ENCODE assay signal across 12 mouse cellular contexts in genomic region chr2:29849841-29850480, GRCm38 (mm10). TPM values are rescaled to one million over a fixed set of nuclear protein-coding genes. Genes with fewer than 3 reads are reported as not detected.
A peak's percentile ranks its signal among the peaks of the same experiment; 100 is the strongest.
DNase-seq lines count a peak whose midpoint lies in the region; ATAC-seq and TF ChIP-seq lines count a peak whose summit lies in the region.
"Had no signal": no experiment of that assay in that cellular context is flagged by ENCODE, and none has a peak within 500 bp of the region (broad histone marks: within the 10 kb centered on the region; RNA-seq: fewer than 3 reads in every experiment).

No protein-coding gene starts in this region.

- TF ChIP-seq CTCF in lung, postnatal 0 days (IDR thresholded peaks at IDR 0.05) = 0 out of 2 replicates have a peak, but pooled peaks have one; percentile 4
- no peak for TF ChIP-seq CTCF in lung, adult 2 months (IDR thresholded peaks at IDR 0.05; ENCODE audit: insufficient read depth, low read length)
- peak in 1 of 2 experiments; percentile 60; a peak in 2 of 4 replicates for TF ChIP-seq CTCF in CH12.LX (conservative IDR thresholded peaks at IDR 0.05 in 1 of 2, IDR thresholded peaks at IDR 0.05 in 1 of 2; ENCODE audit: low read depth in 2 of 2, low read length in 2 of 2)

- peaks cover 20% of the 10 kb centered on the region for H3K27me3 ChIP-seq in lung, postnatal 0 days (replicated peaks; ENCODE audit: insufficient read depth, low read length)
- no peaks in the 10 kb centered on the region for H3K27me3 ChIP-seq in CH12.LX (replicated peaks)

- TF ChIP-seq EP300 in lung, postnatal 0 days (IDR thresholded peaks at IDR 0.05) = no peak
- no peak for TF ChIP-seq EP300 in CH12.LX (IDR thresholded peaks at IDR 0.05; ENCODE audit: low read length)

- in situ Hi-C loops in CH12.LX (cut with MboI; ENCODE audit: low pct_ligation_motif_present, low pct_unique_long_range_greater_than_20kb, low sequenced_read_pairs) = no loop called here

- H3K4me3 ChIP-seq in lung, postnatal 0 days (ENCODE audit: low read depth, low read length) = no peak overlapping the region
- no peak overlapping the region for H3K4me3 ChIP-seq in lung, adult 2 months (replicated peaks; ENCODE audit: extremely low read depth, low read depth, low read length)
- H3K4me3 ChIP-seq in CH12.LX (replicated peaks in 1 of 3; ENCODE audit: low read depth in 2 of 3, low read length in 2 of 3, poor library complexity in 1 of 3) = no peak overlapping the region
- H3K4me3 ChIP-seq: heart, embryonic 12.5 days had no signal

- H3K9me3 ChIP-seq in lung, postnatal 0 days (ENCODE audit: low read length) = no peaks in the 10 kb centered on the region
- H3K9me3 ChIP-seq in CH12.LX (replicated peaks; ENCODE audit: low read length) = no peaks in the 10 kb centered on the region
- H3K9me3 ChIP-seq: heart, embryonic 12.5 days had no signal

- no peak overlapping the region for H3K9ac ChIP-seq in lung, postnatal 0 days (replicated peaks; ENCODE audit: low read depth)
- no peak overlapping the region for H3K9ac ChIP-seq in CH12.LX (ENCODE audit: insufficient read depth, low read depth)
- H3K9ac ChIP-seq: heart, embryonic 12.5 days had no signal

- no peak overlapping the region for H3K27ac ChIP-seq in lung, postnatal 0 days (ENCODE audit: low read length)
- no peak overlapping the region for H3K27ac ChIP-seq in CH12.LX (ENCODE audit: insufficient read depth, low read depth)

- H3K36me3 ChIP-seq in lung, postnatal 0 days (ENCODE audit: insufficient read depth, low read length) = peaks cover 7% of the 10 kb centered on the region; the same call in 1 of the 2 replicates
- peaks cover 13 to 37% of the 10 kb centered on the region in 2 experiments for H3K36me3 ChIP-seq in CH12.LX (replicated peaks in 1 of 2; ENCODE audit: control insufficient read depth in 1 of 2, insufficient read depth in 1 of 2, low read length in 1 of 2)
- H3K36me3 ChIP-seq: heart, embryonic 12.5 days had no signal

- TF ChIP-seq POLR2A in lung, adult 2 months (IDR thresholded peaks at IDR 0.05; ENCODE audit: borderline replicate concordance, extremely low read depth, low read depth, low read length) = no peak
- no peak for TF ChIP-seq POLR2A in CH12.LX (IDR thresholded peaks at IDR 0.05; ENCODE audit: low read depth, low read length)

- H3K79me2 ChIP-seq in CH12.LX (replicated peaks; ENCODE audit: control insufficient read depth, extremely low read depth, insufficient read depth, poor library complexity, severe bottlenecking) = no peaks in the 10 kb centered on the region

- TF ChIP-seq RAD21 in CH12.LX (IDR thresholded peaks at IDR 0.05; ENCODE audit: low read depth, low read length) = peak; percentile 11

- ATAC-seq in lung, postnatal 0 days = no peak
- 0 out of 2 replicates have a peak, but pooled peaks have one; percentile 34 for ATAC-seq in megakaryocyte progenitor cell, adult 5-6 weeks (replicated peaks; ENCODE audit: poor library complexity)
- no peak for ATAC-seq in erythroblast, adult 5-6 weeks (replicated peaks; ENCODE audit: low FRiP score, poor library complexity, severe bottlenecking)
- ATAC-seq: inflammation-experienced regulatory T-cells, adult 6 months had no signal

- no peak overlapping the region for H3K4me2 ChIP-seq in lung, postnatal 0 days (replicated peaks; ENCODE audit: low read depth, low read length)
- no peak overlapping the region for H3K4me2 ChIP-seq in CH12.LX (ENCODE audit: insufficient read depth, low read depth, poor library complexity, severe bottlenecking)
- H3K4me2 ChIP-seq: heart, embryonic 12.5 days; liver, embryonic 11.5 days had no signal

- WGBS in lung, postnatal 0 days = 47% methylated on average over 5 of the region's 5 CpGs
- 49% methylated on average over 5 of the region's 5 CpGs for WGBS in lung, adult 2 months

- H3K4me1 ChIP-seq in lung, postnatal 0 days (ENCODE audit: insufficient read depth, low read depth, low read length) = no peaks in the 10 kb centered on the region
- H3K4me1 ChIP-seq in lung, adult 2 months (ENCODE audit: control insufficient read depth, insufficient read depth, low read length) = no peaks in the 10 kb centered on the region
- peaks cover 3% of the 10 kb centered on the region in 2 experiments; a peak in 1 of 4 replicates for H3K4me1 ChIP-seq in CH12.LX (ENCODE audit: control insufficient read depth in 1 of 2, insufficient read depth in 2 of 2)

- DNase-seq in lung, postnatal 0 days (ENCODE audit: low spot score) = no peak
- no peak for DNase-seq in lung, adult 2 months
- DNase-seq in A20 (ENCODE audit: low read depth, low spot score) (peak; percentile 48), CH12.LX (ENCODE audit: extremely low read depth) (peak; percentile 26)
- DNase-seq in lung, postnatal 10 days = no peak
- DNase-seq: kidney, postnatal 25 days; right cerebral cortex, postnatal 25 days had no signal

- dilution Hi-C loops in CH12.LX (cut with MboI; ENCODE audit: extremely low pct_ligation_motif_present, extremely low pct_unique_long_range_greater_than_20kb, low sequenced_read_pairs) = no loop called here

TF ChIP-seq in CH12.LX, 34 proteins besides CTCF, POLR2A, EP300 and RAD21:
- TF ChIP-seq ZC3H11A (IDR thresholded peaks at IDR 0.05; ENCODE audit: low read depth, low read length) = no peak
- no peak for TF ChIP-seq BHLHE40 (IDR thresholded peaks at IDR 0.05; ENCODE audit: low read depth, low read length)
- TF ChIP-seq UBTF (IDR thresholded peaks at IDR 0.05; ENCODE audit: low read depth, low read length) = no peak
- peak; percentile 49 for TF ChIP-seq SMC3 (IDR thresholded peaks at IDR 0.05; ENCODE audit: low read depth, low read length)
- no peak for TF ChIP-seq USF1 (IDR thresholded peaks at IDR 0.05; ENCODE audit: low read depth, low read length)
- no peak for TF ChIP-seq CHD1 (IDR thresholded peaks at IDR 0.05; ENCODE audit: low read depth, low read length)
- TF ChIP-seq IRF4 (IDR thresholded peaks at IDR 0.05; ENCODE audit: low read depth, low read length) = peak; percentile 29; the same call in 1 of the 2 replicates

RNA-seq across cellular contexts. Expression of gene Cercam, which starts 19.0 kb away (rescaled TPM):
- polyA plus RNA-seq in lung, postnatal 0 days (2015; fragmentation: Nextera tagmentation; extraction: Ambion mirVana) = 5.4 and 5.6 TPM in 2 replicates
- polyA plus RNA-seq in lung, adult 2 months (2012; rRNA removed) = 8.4 and 9.5 TPM in 2 replicates
- total RNA-seq in CH12.LX (2012; rRNA removed) (6.1 and 6.3 TPM in 2 replicates), CH12.LX (2014; rRNA removed) (2.5 and 3.0 TPM in 2 replicates)
- 3.5 and 3.7 TPM in 2 replicates for polyA plus RNA-seq in CH12.LX (2012; ENCODE audit: insufficient read length, low read depth)
- total RNA-seq in megakaryocyte progenitor cell, adult 5-6 weeks (2015) = 13.0 and 13.9 TPM in 2 replicates
- 7.7 and 10.8 TPM in 2 replicates for total RNA-seq in megakaryocyte progenitor cell, adult 5-6 weeks (2017)
- 16.9 and 19.4 TPM in 2 replicates for total RNA-seq in erythroblast, adult 5-6 weeks (2015; ENCODE audit: low replicate concordance)
- total RNA-seq in erythroblast, adult 5-6 weeks (2017; ENCODE audit: low replicate concordance) = 18.8 and 20.8 TPM in 2 replicates

RNA-seq across cellular contexts. Expression of gene Urm1, which starts 30.1 kb away (rescaled TPM):
- polyA plus RNA-seq in lung, postnatal 0 days (2015; fragmentation: Nextera tagmentation; extraction: Ambion mirVana) = 13.5 and 19.0 TPM in 2 replicates
- polyA plus RNA-seq in lung, adult 2 months (2012; rRNA removed) = 40.1 and 46.6 TPM in 2 replicates
- 31.9 and 33.8 TPM in 2 replicates for total RNA-seq in CH12.LX (2012; rRNA removed)
- total RNA-seq in CH12.LX (2014; rRNA removed) = 29.2 and 30.6 TPM in 2 replicates
- 25.6 and 37.1 TPM in 2 replicates for polyA plus RNA-seq in CH12.LX (2012; ENCODE audit: insufficient read length, low read depth)
- total RNA-seq in megakaryocyte progenitor cell, adult 5-6 weeks (2015) = 12.7 and 13.7 TPM in 2 replicates
- 15.8 and 20.5 TPM in 2 replicates for total RNA-seq in megakaryocyte progenitor cell, adult 5-6 weeks (2017)
- total RNA-seq in erythroblast, adult 5-6 weeks (2015; ENCODE audit: low replicate concordance) = 5.4 and 8.2 TPM in 2 replicates
- total RNA-seq in erythroblast, adult 5-6 weeks (2017; ENCODE audit: low replicate concordance) = 5.6 and 8.9 TPM in 2 replicates

RNA-seq across cellular contexts. Expression of gene Odf2, which starts 39.1 kb away (rescaled TPM):
- 21.8 and 25.8 TPM in 2 replicates for polyA plus RNA-seq in lung, postnatal 0 days (2015; fragmentation: Nextera tagmentation; extraction: Ambion mirVana)
- polyA plus RNA-seq in lung, adult 2 months (2012; rRNA removed) = 27.3 and 35.5 TPM in 2 replicates
- 43.7 and 48.6 TPM in 2 replicates for total RNA-seq in CH12.LX (2012; rRNA removed)
- 35.4 and 44.4 TPM in 2 replicates for total RNA-seq in CH12.LX (2014; rRNA removed)
- 54.6 and 59.5 TPM in 2 replicates for polyA plus RNA-seq in CH12.LX (2012; ENCODE audit: insufficient read length, low read depth)
- total RNA-seq in megakaryocyte progenitor cell, adult 5-6 weeks (2015) = 34.4 and 47.6 TPM in 2 replicates
- 81.5 and 107 TPM in 2 replicates for total RNA-seq in megakaryocyte progenitor cell, adult 5-6 weeks (2017)
- 25.2 and 25.9 TPM in 2 replicates for total RNA-seq in erythroblast, adult 5-6 weeks (2015; ENCODE audit: low replicate concordance)
- 51.4 and 68.7 TPM in 2 replicates for total RNA-seq in erythroblast, adult 5-6 weeks (2017; ENCODE audit: low replicate concordance)

RNA-seq across cellular contexts. Expression of gene Slc27a4, which starts 47.5 kb away (rescaled TPM):
- 11.8 and 12.1 TPM in 2 replicates for polyA plus RNA-seq in lung, postnatal 0 days (2015; fragmentation: Nextera tagmentation; extraction: Ambion mirVana)
- 29.0 and 37.1 TPM in 2 replicates for polyA plus RNA-seq in lung, adult 2 months (2012; rRNA removed)
- total RNA-seq in CH12.LX (2012; rRNA removed) = 8.9 and 11.3 TPM in 2 replicates
- total RNA-seq in CH12.LX (2014; rRNA removed) = 3.6 and 4.8 TPM in 2 replicates
- polyA plus RNA-seq in CH12.LX (2012; ENCODE audit: insufficient read length, low read depth) = 4.7 and 4.9 TPM in 2 replicates
- 4.2 and 5.5 TPM in 2 replicates for total RNA-seq in megakaryocyte progenitor cell, adult 5-6 weeks (2015)
- total RNA-seq in megakaryocyte progenitor cell, adult 5-6 weeks (2017) = 6.8 and 7.2 TPM in 2 replicates
- total RNA-seq in erythroblast, adult 5-6 weeks (2015; ENCODE audit: low replicate concordance) = 1.9 and 4.2 TPM in 2 replicates
- total RNA-seq in erythroblast, adult 5-6 weeks (2017; ENCODE audit: low replicate concordance) = 5.1 and 9.8 TPM in 2 replicates

Comparison
In these comparisons a context has a peak if more than half of its experiments do, and no peak if none do; other contexts are left out.
1. DNase-seq: peak in A20 (single experiment) and CH12.LX (single experiment); none in lung, postnatal 0 days (single experiment), lung, adult 2 months (single experiment) and lung, postnatal 10 days (single experiment).